In the genomic region with DNA sequence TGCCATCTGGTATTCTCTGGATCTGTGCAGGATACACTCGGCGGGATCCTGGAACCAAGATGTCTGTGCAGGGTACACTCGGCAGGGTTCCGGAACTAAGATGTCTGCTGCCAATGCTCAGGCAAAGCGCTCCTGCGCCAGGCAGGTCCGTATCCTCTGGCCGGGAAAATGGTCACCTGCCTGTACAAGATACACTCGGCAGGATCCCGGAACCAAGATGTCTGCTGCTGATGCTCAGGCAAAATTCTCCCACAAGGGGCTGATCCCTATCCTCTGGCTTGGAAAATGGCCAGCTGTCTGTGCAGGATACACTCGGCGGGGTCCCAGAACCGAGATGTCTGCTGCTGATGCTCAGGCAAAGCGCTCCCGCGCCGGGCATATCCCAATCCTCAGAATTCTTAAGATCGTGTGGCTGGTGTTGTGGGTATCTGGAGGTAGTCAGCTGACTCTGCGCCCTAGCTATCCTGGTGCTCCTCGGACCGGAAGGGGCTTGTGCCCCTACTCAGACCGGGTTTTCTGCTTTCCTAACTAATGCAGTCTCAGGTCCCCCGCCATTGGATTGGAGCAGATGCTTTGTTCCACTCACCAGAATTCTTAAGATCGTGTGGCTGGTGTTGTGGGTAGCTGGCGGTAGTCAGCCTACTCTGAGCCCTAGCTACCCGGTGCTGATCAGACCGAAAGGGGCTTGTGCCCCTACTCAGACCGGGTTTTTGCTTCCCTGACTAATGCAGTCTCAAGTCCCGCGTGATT, we compare ENCODE assay signal across 20 mouse cellular contexts. TPM values are rescaled to one million over a fixed set of nuclear protein-coding genes. Genes with fewer than 3 reads are reported as not detected.
"Had no signal": no experiment of that assay in that cellular context is flagged by ENCODE, and none has a peak within 500 bp of the region (broad histone marks: within the 10 kb centered on the region; RNA-seq: fewer than 3 reads in every experiment).

No protein-coding gene starts in this region.

RNA-seq across cellular contexts. Expression of a gene that starts 43.7 kb away (rescaled TPM):
- polyA plus RNA-seq: gonadal fat pad, adult 2 months; heart, adult 2 months; heart, embryonic 11.5 days; heart, embryonic 13.5 days; heart, embryonic 15.5 days; heart, postnatal 0 days; hindbrain, embryonic 11.5 days; hindbrain, embryonic 13.5 days; hindbrain, embryonic 15.5 days; hindbrain, postnatal 0 days; intestine, embryonic 14.5 days; intestine, embryonic 16.5 days; kidney, embryonic 15.5 days; large intestine, adult 2 months; limb, embryonic 11.5 days; limb, embryonic 13.5 days; limb, embryonic 15.5 days; liver, adult 2 months; liver, embryonic 12.5 days; liver, embryonic 14.5 days had no signal
